Mouse (Mus musculus): ENCODE data around the gene Tshz3. TPM values are rescaled to one million over a fixed set of nuclear protein-coding genes. Genes with fewer than 3 reads are reported as not detected.

Tshz3 gene
- polyA plus RNA-seq, 1 experiment from 2014 or later = 8.9 TPM

GRCm38 (mm10) chr7:36796392-36797187, 98.7 kb downstream of the Tshz3 start:
- WGBS = 82% methylated on average over 15 of the region's 15 CpGs
- no peak for ATAC-seq
- Histone ChIP-seq H3K9ac (ENCODE audit: low read depth, low read length) (no peak overlapping the region), H3K4me2 (ENCODE audit: low read length) (no peak overlapping the region), H3K9me3 (replicated peaks; ENCODE audit: control insufficient read depth, low read length, poor library complexity, severe bottlenecking) (no peaks in the 10 kb centered on the region), H3K4me3 (ENCODE audit: low read depth, low read length) (no peak overlapping the region), H3K27me3 (ENCODE audit: control insufficient read depth, insufficient read depth, low read depth, low read length) (no peaks in the 10 kb centered on the region), H3K36me3 (ENCODE audit: control insufficient read depth, insufficient read depth, low read length) (no peaks in the 10 kb centered on the region), H3K27ac (ENCODE audit: low read length) (no peak overlapping the region), H3K4me1 (ENCODE audit: control insufficient read depth, insufficient read depth, low read length) (no peaks in the 10 kb centered on the region)

Measured in midbrain, embryonic 16.5 days (tissue).